In the genomic region with DNA sequence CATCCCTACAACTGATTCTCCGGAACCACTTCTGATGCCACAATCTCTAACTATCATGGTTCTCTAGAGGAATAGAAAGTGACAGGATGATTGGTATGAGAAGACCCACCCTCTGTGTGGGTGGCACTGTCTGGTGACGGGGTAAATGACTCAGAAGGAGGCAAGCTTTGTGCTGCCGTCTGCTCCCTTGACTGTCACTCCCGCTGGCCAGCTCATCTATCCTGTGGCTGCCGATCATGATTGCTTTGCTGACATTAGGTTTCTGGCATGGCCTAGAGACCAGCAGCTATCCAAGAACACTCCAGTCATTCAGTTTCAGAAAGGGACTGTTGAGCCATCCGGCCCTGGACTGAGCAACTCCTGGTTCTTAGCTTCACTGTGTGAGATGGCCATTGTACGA, we compare ENCODE assay signal across 21 mouse cellular contexts.
"Had no signal": no experiment of that assay in that cellular context is flagged by ENCODE, and none has a peak within 500 bp of the region (broad histone marks: within the 10 kb centered on the region; RNA-seq: fewer than 3 reads in every experiment).

No protein-coding gene starts in this region.

- ATAC-seq: intestine, embryonic 15.5 days; liver, postnatal 0 days; lung, postnatal 0 days had no signal

- H3K9ac ChIP-seq: intestine, embryonic 15.5 days; kidney, embryonic 15.5 days; limb, embryonic 12.5 days; limb, embryonic 15.5 days; liver, embryonic 14.5 days; liver, postnatal 0 days; lung, embryonic 14.5 days had no signal

- DNase-seq: kidney, adult 11 months; kidney, adult 8-10 months; kidney, postnatal 10 days; kidney, postnatal 36 days; layer of hippocampus, postnatal 36 days; left cerebral cortex, postnatal 4 days; liver, postnatal 0 days; lung, embryonic 14.5 days; lung, postnatal 4 days; midbrain, embryonic 14.5 days; right cerebral cortex, postnatal 25 days; thymus, postnatal 25 days had no signal

- H3K9me3 ChIP-seq: intestine, embryonic 15.5 days; kidney, embryonic 15.5 days; limb, embryonic 12.5 days; limb, embryonic 15.5 days had no signal

- H3K27me3 ChIP-seq: intestine, embryonic 15.5 days; limb, embryonic 12.5 days; limb, embryonic 15.5 days had no signal

- H3K4me3 ChIP-seq: intestine, embryonic 15.5 days; kidney, embryonic 15.5 days; left cerebral cortex, adult 2 months; limb, embryonic 12.5 days; limb, embryonic 15.5 days had no signal

- H3K36me3 ChIP-seq: intestine, embryonic 15.5 days; kidney, embryonic 15.5 days; limb, embryonic 12.5 days; limb, embryonic 15.5 days had no signal

- H3K4me1 ChIP-seq: intestine, embryonic 15.5 days had no signal

- H3K27ac ChIP-seq: intestine, embryonic 15.5 days; kidney, embryonic 15.5 days; left cerebral cortex, adult 2 months; limb, embryonic 12.5 days; limb, embryonic 15.5 days; liver, embryonic 14.5 days had no signal

- H3K4me2 ChIP-seq: intestine, embryonic 15.5 days; kidney, embryonic 15.5 days; limb, embryonic 12.5 days; limb, embryonic 15.5 days; liver, embryonic 11.5 days; lung, embryonic 14.5 days; midbrain, embryonic 11.5 days had no signal
